Mouse (Mus musculus): ENCODE results near the gene Tmem131l.

DNA sequence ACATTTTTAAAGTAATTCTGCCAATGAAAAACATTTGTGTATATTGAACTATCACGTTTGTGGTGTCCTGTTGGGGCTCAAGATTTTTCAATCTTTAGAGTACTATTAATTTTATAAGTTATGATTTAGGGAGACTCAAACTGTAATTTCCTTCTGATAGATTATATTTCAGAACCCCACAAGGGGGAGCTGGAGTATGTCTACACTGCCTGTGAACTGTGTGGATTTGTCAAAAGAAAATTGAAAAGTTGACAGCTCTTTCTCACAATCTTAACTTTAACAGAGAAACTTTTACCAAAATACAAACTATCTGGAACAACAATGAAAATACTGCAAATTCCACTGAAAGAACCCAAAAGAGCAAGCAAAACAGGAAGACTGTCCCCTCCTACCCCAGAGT lies 93.1 kb downstream of the Tmem131l start:
- TF ChIP-seq POLR2A (IDR thresholded peaks at IDR 0.05; ENCODE audit: low read depth, low read length) = no peak
- TF ChIP-seq CTCF (conservative IDR thresholded peaks at IDR 0.05; ENCODE audit: insufficient read depth, insufficient read length, low read depth, low read length) = 0 out of 2 replicates have a peak, but pooled peaks have one; percentile 8
